Comparison of ENCODE assay signal across 10 mouse cellular contexts in genomic region chr6:75253357-75254075, GRCm38 (mm10).
DNase-seq lines count a peak whose midpoint lies in the region; ATAC-seq and TF ChIP-seq lines count a peak whose summit lies in the region.
"Had no signal": no experiment of that assay in that cellular context is flagged by ENCODE, and none has a peak within 500 bp of the region (broad histone marks: within the 10 kb centered on the region; RNA-seq: fewer than 3 reads in every experiment).

No protein-coding gene starts in this region.

- H3K36me3 ChIP-seq in hindbrain, embryonic 15.5 days, result no peaks in the 10 kb centered on the region
- H3K36me3 ChIP-seq in midbrain, embryonic 16.5 days (ENCODE audit: control insufficient read depth, insufficient read depth, low read length), result no peaks in the 10 kb centered on the region
- H3K36me3 ChIP-seq: G1E; limb, embryonic 13.5 days had no signal

- no peaks in the 10 kb centered on the region for H3K4me1 ChIP-seq in hindbrain, embryonic 15.5 days (replicated peaks)
- H3K4me1 ChIP-seq in midbrain, embryonic 16.5 days (ENCODE audit: control insufficient read depth, insufficient read depth, low read length), result no peaks in the 10 kb centered on the region
- H3K4me1 ChIP-seq: limb, embryonic 13.5 days had no signal

- H3K4me2 ChIP-seq in hindbrain, embryonic 15.5 days, result no peak overlapping the region
- H3K4me2 ChIP-seq in midbrain, embryonic 16.5 days (ENCODE audit: low read length), result no peak overlapping the region
- H3K4me2 ChIP-seq: limb, embryonic 13.5 days had no signal

- H3K9me3 ChIP-seq in hindbrain, embryonic 15.5 days, result no peaks in the 10 kb centered on the region
- H3K9me3 ChIP-seq in midbrain, embryonic 16.5 days (replicated peaks; ENCODE audit: control insufficient read depth, low read length, poor library complexity, severe bottlenecking), result no peaks in the 10 kb centered on the region
- H3K9me3 ChIP-seq: G1E; limb, embryonic 13.5 days had no signal

- H3K4me3 ChIP-seq in hindbrain, embryonic 15.5 days, result no peak overlapping the region
- H3K4me3 ChIP-seq in midbrain, embryonic 16.5 days (ENCODE audit: low read depth, low read length), result no peak overlapping the region
- H3K4me3 ChIP-seq: limb, embryonic 13.5 days had no signal

- H3K9ac ChIP-seq in hindbrain, embryonic 15.5 days, result no peak overlapping the region
- H3K9ac ChIP-seq in midbrain, embryonic 16.5 days (ENCODE audit: low read depth, low read length), result no peak overlapping the region
- H3K9ac ChIP-seq: limb, embryonic 13.5 days had no signal

- ATAC-seq in hindbrain, embryonic 15.5 days (ENCODE audit: low FRiP score, low read depth), result no peak
- ATAC-seq in midbrain, embryonic 16.5 days, result 0 out of 2 replicates have a peak, but pooled peaks have one; percentile 42
- ATAC-seq in erythroblast, adult 5-6 weeks (replicated peaks; ENCODE audit: low FRiP score, poor library complexity, severe bottlenecking), result no peak

- WGBS in hindbrain, embryonic 15.5 days, result 20% methylated on average over 4 of the region's 4 CpGs
- WGBS in midbrain, embryonic 16.5 days, result 50% methylated on average over 4 of the region's 4 CpGs

- TF ChIP-seq CTCF in brain, embryonic 14.5 days (IDR thresholded peaks at IDR 0.05; ENCODE audit: borderline replicate concordance, extremely low read depth, insufficient read depth, insufficient read length), result no peak

- H3K27ac ChIP-seq in hindbrain, embryonic 15.5 days (replicated peaks), result peak overlapping the region; percentile 27; the same call in 1 of the 2 replicates
- H3K27ac ChIP-seq in midbrain, embryonic 16.5 days (ENCODE audit: low read length), result no peak overlapping the region
- H3K27ac ChIP-seq: limb, embryonic 13.5 days had no signal

- DNase-seq in gastrocnemius, postnatal 10 days, result peak; percentile 2
- DNase-seq in gastrocnemius, postnatal 25 days, result no peak
- DNase-seq in brain, embryonic 14.5 days (ENCODE audit: low read depth), result peak; percentile 90
- no peak for DNase-seq in spleen, postnatal 36 days (ENCODE audit: low spot score in 2 of 2)
- DNase-seq in lung, postnatal 4 days, result no peak

- H3K27me3 ChIP-seq in hindbrain, embryonic 15.5 days, result no peaks in the 10 kb centered on the region
- H3K27me3 ChIP-seq in midbrain, embryonic 16.5 days (ENCODE audit: control insufficient read depth, insufficient read depth, low read depth, low read length), result no peaks in the 10 kb centered on the region
- H3K27me3 ChIP-seq: limb, embryonic 13.5 days had no signal

- no peak for TF ChIP-seq POLR2A in brain, embryonic 14.5 days (IDR thresholded peaks at IDR 0.05; ENCODE audit: borderline replicate concordance, extremely low read depth, insufficient read depth, insufficient read length, poor library complexity, severe bottlenecking)

Comparison
In these comparisons a context has a peak if more than half of its experiments do, and no peak if none do; other contexts are left out.
1. DNase-seq: peak in gastrocnemius, postnatal 10 days (single experiment) and brain, embryonic 14.5 days (single experiment); none in gastrocnemius, postnatal 25 days (single experiment), spleen, postnatal 36 days (0 of 2) and lung, postnatal 4 days (0 of 2).